Mouse (Mus musculus): ENCODE results near the gene Bsg.

DNA sequence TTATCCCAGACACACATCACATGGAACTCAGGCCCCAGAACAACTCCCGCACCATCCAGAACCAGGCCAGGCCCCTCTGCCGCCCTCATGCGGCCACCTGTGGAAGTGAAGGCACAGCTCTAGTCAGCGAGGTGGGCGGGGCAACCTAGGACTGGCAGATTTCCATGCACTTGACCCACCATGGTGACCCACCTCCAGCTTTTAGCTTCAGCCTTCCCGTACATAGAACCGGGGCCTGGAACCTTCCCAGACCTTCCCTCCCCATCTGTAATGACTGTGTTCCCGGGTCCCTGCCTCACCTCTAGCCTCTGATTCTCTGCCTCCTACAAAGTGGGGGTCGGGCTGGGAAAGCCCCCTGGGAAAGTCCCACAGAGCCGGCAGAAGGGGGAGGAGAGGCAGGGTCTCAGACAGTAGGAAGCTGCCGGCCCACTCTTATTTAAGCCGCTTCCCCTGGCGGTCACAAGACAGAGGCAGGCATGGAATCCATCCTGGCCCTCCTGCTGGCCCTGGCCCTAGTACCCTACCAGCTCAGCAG, 40.1 kb upstream of the Bsg start, which contains the start of gene Madcam1:
- TF ChIP-seq CTCF (IDR thresholded peaks at IDR 0.05; ENCODE audit: low read depth, low read length) (peak; percentile 66), POLR2A (IDR thresholded peaks at IDR 0.05; ENCODE audit: borderline replicate concordance, low read depth, low read length) (no peak)

All from bone marrow macrophage, adult 2 months (primary cell).